In the genomic region with DNA sequence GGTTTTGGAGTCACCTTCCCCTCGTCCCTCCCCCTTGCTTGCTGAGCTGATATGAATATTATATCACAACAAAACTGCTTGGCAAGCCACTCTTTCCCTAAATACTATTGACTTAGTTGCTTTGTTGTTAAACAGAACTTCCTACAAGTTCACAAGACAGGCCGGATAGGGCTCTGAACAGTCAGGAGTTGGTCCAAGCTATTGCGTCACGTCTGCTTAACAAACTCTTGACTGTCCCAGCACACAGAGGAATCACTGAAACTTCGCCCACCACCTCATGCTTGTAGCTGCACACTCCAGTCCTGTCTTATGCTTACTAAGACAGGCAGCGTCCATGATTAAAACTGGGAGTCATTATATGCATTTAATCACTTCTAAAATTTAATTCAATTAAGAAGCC, we compare ENCODE assay signal across 13 mouse cellular contexts. TPM values are rescaled to one million over a fixed set of nuclear protein-coding genes. Genes with fewer than 3 reads are reported as not detected.
DNase-seq lines count a peak whose midpoint lies in the region; ATAC-seq lines count a peak whose summit lies in the region.
"Had no signal": no experiment of that assay in that cellular context is flagged by ENCODE, and none has a peak within 500 bp of the region (broad histone marks: within the 10 kb centered on the region; RNA-seq: fewer than 3 reads in every experiment).

No protein-coding gene starts in this region.

- H3K27me3 ChIP-seq in kidney, embryonic 15.5 days: no peaks in the 10 kb centered on the region
- H3K27me3 ChIP-seq: CH12.LX; forebrain, embryonic 13.5 days; lung, embryonic 15.5 days had no signal

- 90% methylated on average over 6 of the region's 6 CpGs for whole genome bisulfite sequencing in kidney, embryonic 15.5 days

- intact Hi-C loops in heart, postnatal 14 days (cut with DNase I): no loop called here

- no peak for ATAC-seq in kidney, embryonic 15.5 days (replicated peaks; ENCODE audit: low FRiP score)

- no peak overlapping the region for H3K27ac ChIP-seq in kidney, embryonic 15.5 days
- H3K27ac ChIP-seq: forebrain, embryonic 13.5 days; lung, embryonic 15.5 days; midbrain, embryonic 10.5 days had no signal

- peak; percentile 33 to 34 for DNase-seq in heart, postnatal 14 days
- no peak for DNase-seq in heart, adult 11 months
- peak; percentile 61 for DNase-seq in NIH3T3 (ENCODE audit: low read depth)
- peak; percentile 37 for DNase-seq in fat pad, adult 2 months (ENCODE audit: extremely low read depth, low read depth, low spot score)
- peak; percentile 26 for DNase-seq in lung, postnatal 25 days (ENCODE audit: low spot score)
- no peak for DNase-seq in cerebellum, postnatal 14 days
- DNase-seq: embryo, embryonic 11 days; right cerebral cortex, adult 18-20 months had no signal

- peaks cover 90% of the 10 kb centered on the region for H3K36me3 ChIP-seq in kidney, embryonic 15.5 days

- H3K4me3 ChIP-seq in kidney, embryonic 15.5 days (replicated peaks): no peak overlapping the region
- H3K4me3 ChIP-seq: forebrain, embryonic 13.5 days; lung, embryonic 15.5 days; midbrain, embryonic 10.5 days had no signal

- H3K4me2 ChIP-seq in kidney, embryonic 15.5 days: no peak overlapping the region
- H3K4me2 ChIP-seq: forebrain, embryonic 13.5 days; lung, embryonic 15.5 days had no signal

- no peaks in the 10 kb centered on the region for H3K4me1 ChIP-seq in kidney, embryonic 15.5 days
- H3K4me1 ChIP-seq: lung, embryonic 15.5 days; midbrain, embryonic 10.5 days had no signal

- no peaks in the 10 kb centered on the region for H3K9me3 ChIP-seq in kidney, embryonic 15.5 days (replicated peaks)
- H3K9me3 ChIP-seq: forebrain, embryonic 13.5 days; lung, embryonic 15.5 days; midbrain, embryonic 10.5 days had no signal

- H3K9ac ChIP-seq in kidney, embryonic 15.5 days: no peak overlapping the region
- H3K9ac ChIP-seq: forebrain, embryonic 13.5 days; lung, embryonic 15.5 days had no signal

RNA-seq across cellular contexts. Expression of gene Sec31a, which starts 46.9 kb away (rescaled TPM):
- total RNA-seq in heart, postnatal 14 days (2021): 100 to 1,000 TPM; 114 to 118 TPM
- polyA plus RNA-seq in kidney, embryonic 15.5 days (2015; fragmentation: Nextera tagmentation; extraction: Ambion mirVana): 158 and 174 TPM in 2 replicates

Comparison
In these comparisons a context has a peak if more than half of its experiments do, and no peak if none do; other contexts are left out.
1. DNase-seq: peak in heart, postnatal 14 days (2 of 2), NIH3T3 (single experiment), fat pad, adult 2 months (single experiment) and lung, postnatal 25 days (single experiment); none in heart, adult 11 months (single experiment) and cerebellum, postnatal 14 days (0 of 2).